Mouse (Mus musculus): ENCODE measurements around the gene Omt2a.
A peak's percentile ranks its signal among the peaks of the same experiment; 100 is the strongest.
"Not testable (repeated sequence)": the region's sequence is repeated elsewhere in the genome, so short reads cannot be mapped to it uniquely, and the experiment has no call there.

The Omt2a gene

GRCm38 (mm10) chr9:78314696-78315095 lies at the start of gene Omt2a:
TSS of gene Omt2a (minus strand) at chr9:78314796.
- no peak for DNase-seq

- no peak for DNase-seq
These were observed 48.8 kb upstream of the Omt2a start for GRCm38 (mm10) chr9:78363374-78363773.

GRCm38 (mm10) chr9:78360484-78360872 lies 45.9 kb upstream of the Omt2a start:
- no peak for DNase-seq

- DNase-seq = no peak
These were observed 45.3 kb upstream of the Omt2a start for GRCm38 (mm10) chr9:78359750-78360483.

- peak; percentile 71 for DNase-seq
These were observed 43.5 kb upstream of the Omt2a start for GRCm38 (mm10) chr9:78358053-78358452.

- no peak for DNase-seq
These were observed 41.0 kb upstream of the Omt2a start, which contains the start of gene Gsta2 for GRCm38 (mm10) chr9:78355611-78356010. TSS of gene Gsta2 (minus strand) at chr9:78355788.

GRCm38 (mm10) chr9:78354665-78355578 lies 40.3 kb upstream of the Omt2a start:
- no peak for DNase-seq

GRCm38 (mm10) chr9:78351504-78352220 lies 37.1 kb upstream of the Omt2a start:
- DNase-seq = no peak

GRCm38 (mm10) chr9:78350007-78350406 lies 35.4 kb upstream of the Omt2a start:
- not testable (repeated sequence) for DNase-seq

- not testable (repeated sequence) for DNase-seq
These were observed 34.5 kb upstream of the Omt2a start for GRCm38 (mm10) chr9:78349141-78349540.

- DNase-seq = not testable (repeated sequence)
These were observed 33.8 kb upstream of the Omt2a start for GRCm38 (mm10) chr9:78348206-78349004.

GRCm38 (mm10) chr9:78347004-78347403 lies 32.4 kb upstream of the Omt2a start:
- no peak for DNase-seq

GRCm38 (mm10) chr9:78345235-78345634 lies 30.6 kb upstream of the Omt2a start:
- DNase-seq = not testable (repeated sequence)

GRCm38 (mm10) chr9:78343055-78343454 lies 28.5 kb upstream of the Omt2a start:
- DNase-seq = not testable (repeated sequence)

GRCm38 (mm10) chr9:78342494-78342893 lies 27.9 kb upstream of the Omt2a start:
- DNase-seq = not testable (repeated sequence)

- DNase-seq = peak; percentile 48
These were observed 25.7 kb upstream of the Omt2a start for GRCm38 (mm10) chr9:78340324-78340723.

- DNase-seq = not testable (repeated sequence)
These were observed 22.5 kb upstream of the Omt2a start for GRCm38 (mm10) chr9:78337050-78337449.

GRCm38 (mm10) chr9:78327289-78327688 lies 12.7 kb upstream of the Omt2a start, which contains the start of gene Omt2b:
TSS of gene Omt2b (plus strand) at chr9:78327589.
- DNase-seq = not testable (repeated sequence)

- no peak for DNase-seq
These were observed 4.9 kb upstream of the Omt2a start for GRCm38 (mm10) chr9:78319499-78319898.

GRCm38 (mm10) chr9:78308122-78308521 lies 6.5 kb downstream of the Omt2a start:
- not testable (repeated sequence) for DNase-seq

- DNase-seq = not testable (repeated sequence)
These were observed 15.5 kb downstream of the Omt2a start for GRCm38 (mm10) chr9:78299143-78299542.

- no peak for DNase-seq
These were observed 16.4 kb downstream of the Omt2a start for GRCm38 (mm10) chr9:78298232-78298631.

Measured in thymus, postnatal 14 days (tissue).